Mouse (Mus musculus): ENCODE measurements around the gene Rfc4. TPM values are rescaled to one million over a fixed set of nuclear protein-coding genes. Genes with fewer than 3 reads are reported as not detected.

Gene Rfc4
- polyA plus RNA-seq, 1 experiment from 2014 or later: 40.7 TPM

DNA sequence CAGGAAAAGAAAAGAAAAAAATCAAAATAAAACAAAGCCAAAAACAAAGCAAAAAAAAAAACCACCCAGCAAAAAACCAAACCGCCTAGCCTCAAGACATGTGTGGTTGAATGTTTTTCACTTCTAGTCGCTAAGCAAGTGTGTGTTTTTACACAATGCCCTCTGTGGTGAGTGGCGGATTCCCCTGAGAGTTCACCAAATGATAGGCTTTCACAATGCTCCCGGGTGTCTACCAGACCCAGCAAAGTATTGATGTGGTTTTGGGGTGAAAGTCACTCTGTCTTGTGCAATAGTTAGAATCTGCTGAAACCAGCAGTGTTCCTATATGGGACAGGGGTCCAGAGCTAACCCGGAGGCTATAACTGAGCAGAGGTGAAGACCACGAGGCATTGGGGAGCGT, 16.8 kb upstream of the Rfc4 start:
- WGBS: 87% methylated on average over 7 of the region's 7 CpGs
- H3K27ac ChIP-seq (ENCODE audit: low read depth, low read length): no peak overlapping the region
- no peaks in the 10 kb centered on the region for H3K27me3 ChIP-seq (replicated peaks; ENCODE audit: control insufficient read depth, insufficient read depth, low read length)
- ATAC-seq: no peak
- TF ChIP-seq CTCF (IDR thresholded peaks at IDR 0.05; ENCODE audit: low read depth): no peak
- H3K9me3 ChIP-seq (ENCODE audit: control insufficient read depth): no peaks in the 10 kb centered on the region
- no peak overlapping the region for H3K4me3 ChIP-seq (ENCODE audit: low read depth, low read length)
- H3K4me1 ChIP-seq (replicated peaks; ENCODE audit: control insufficient read depth, insufficient read depth, low read length): no peaks in the 10 kb centered on the region
- no peak overlapping the region for H3K4me2 ChIP-seq (replicated peaks; ENCODE audit: low read depth)
- H3K9ac ChIP-seq (ENCODE audit: low read depth, low read length): no peak overlapping the region
- H3K36me3 ChIP-seq (ENCODE audit: control insufficient read depth, insufficient read depth): no peaks in the 10 kb centered on the region

DNA sequence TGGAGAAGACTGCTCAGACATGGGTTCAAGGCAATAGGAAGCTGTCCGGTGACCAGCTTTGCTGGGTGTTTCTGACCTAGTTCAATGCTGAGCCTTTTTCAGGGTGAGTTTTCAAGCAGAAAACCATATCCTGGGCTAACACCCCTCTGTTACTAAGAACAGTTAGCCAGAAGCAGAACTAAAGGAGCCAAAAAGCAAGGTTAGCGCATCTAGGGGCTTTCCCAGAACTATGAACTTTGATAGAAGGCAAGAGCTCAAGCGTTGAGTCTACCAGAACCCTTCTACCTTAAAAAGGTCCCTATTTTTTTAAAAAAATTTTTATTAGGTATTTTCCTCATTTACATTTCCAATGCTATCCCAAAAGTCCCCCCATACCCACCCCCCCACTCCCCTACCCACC, 13.4 kb upstream of the Rfc4 start:
- no peak for ATAC-seq

DNA sequence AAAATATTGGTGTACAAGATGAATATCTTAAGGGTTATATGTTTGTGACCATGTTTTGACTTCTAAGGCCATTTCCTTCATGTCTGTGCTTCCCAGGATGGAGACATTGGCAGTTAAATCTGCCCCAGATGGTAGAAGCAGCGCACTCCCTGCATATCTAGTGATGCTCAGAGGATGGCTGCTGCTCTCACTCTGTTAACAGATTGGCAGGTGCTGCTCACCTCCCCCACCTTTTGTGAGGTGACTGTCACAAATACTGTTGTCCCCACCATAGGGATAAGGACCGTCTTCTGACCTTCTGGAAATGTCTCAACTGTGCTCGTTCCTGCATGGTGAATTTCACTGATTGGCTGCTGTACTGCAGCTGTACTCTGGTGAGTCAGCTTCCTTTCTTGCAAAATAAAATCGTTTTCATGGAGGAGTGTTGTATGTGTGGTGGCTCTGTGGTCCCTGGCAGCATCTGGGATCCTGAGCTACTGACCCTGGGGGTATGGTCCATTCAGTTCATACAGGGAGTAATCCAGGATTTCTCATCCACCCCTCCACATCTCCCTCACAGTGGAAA, 9.0 kb upstream of the Rfc4 start:
- H3K4me3 ChIP-seq (ENCODE audit: low read depth, low read length): no peak overlapping the region
- no peak for ATAC-seq
- H3K9me3 ChIP-seq (ENCODE audit: control insufficient read depth): no peaks in the 10 kb centered on the region
- H3K27ac ChIP-seq (ENCODE audit: low read depth, low read length): no peak overlapping the region
- no peaks in the 10 kb centered on the region for H3K4me1 ChIP-seq (replicated peaks; ENCODE audit: control insufficient read depth, insufficient read depth, low read length)
- WGBS: 62% methylated on average over 4 of the region's 4 CpGs
- no peak overlapping the region for H3K9ac ChIP-seq (ENCODE audit: low read depth, low read length)
- TF ChIP-seq CTCF (IDR thresholded peaks at IDR 0.05; ENCODE audit: low read depth): no peak
- H3K36me3 ChIP-seq (ENCODE audit: control insufficient read depth, insufficient read depth): no peaks in the 10 kb centered on the region
- no peaks in the 10 kb centered on the region for H3K27me3 ChIP-seq (replicated peaks; ENCODE audit: control insufficient read depth, insufficient read depth, low read length)
- no peak overlapping the region for H3K4me2 ChIP-seq (replicated peaks; ENCODE audit: low read depth)

More for the DNA sequence above, 13.4 kb upstream of the Rfc4 start:
- WGBS: 92% methylated on average over 3 of the region's 3 CpGs
- H3K27me3 ChIP-seq (replicated peaks; ENCODE audit: control insufficient read depth, insufficient read depth, low read length): no peaks in the 10 kb centered on the region
- no peaks in the 10 kb centered on the region for H3K9me3 ChIP-seq (ENCODE audit: control insufficient read depth)
- no peaks in the 10 kb centered on the region for H3K36me3 ChIP-seq (ENCODE audit: control insufficient read depth, insufficient read depth)
- no peak overlapping the region for H3K27ac ChIP-seq (ENCODE audit: low read depth, low read length)
- no peaks in the 10 kb centered on the region for H3K4me1 ChIP-seq (replicated peaks; ENCODE audit: control insufficient read depth, insufficient read depth, low read length)
- no peak overlapping the region for H3K4me2 ChIP-seq (replicated peaks; ENCODE audit: low read depth)
- no peak overlapping the region for H3K4me3 ChIP-seq (ENCODE audit: low read depth, low read length)
- no peak overlapping the region for H3K9ac ChIP-seq (ENCODE audit: low read depth, low read length)
- TF ChIP-seq CTCF (IDR thresholded peaks at IDR 0.05; ENCODE audit: low read depth): no peak

DNA sequence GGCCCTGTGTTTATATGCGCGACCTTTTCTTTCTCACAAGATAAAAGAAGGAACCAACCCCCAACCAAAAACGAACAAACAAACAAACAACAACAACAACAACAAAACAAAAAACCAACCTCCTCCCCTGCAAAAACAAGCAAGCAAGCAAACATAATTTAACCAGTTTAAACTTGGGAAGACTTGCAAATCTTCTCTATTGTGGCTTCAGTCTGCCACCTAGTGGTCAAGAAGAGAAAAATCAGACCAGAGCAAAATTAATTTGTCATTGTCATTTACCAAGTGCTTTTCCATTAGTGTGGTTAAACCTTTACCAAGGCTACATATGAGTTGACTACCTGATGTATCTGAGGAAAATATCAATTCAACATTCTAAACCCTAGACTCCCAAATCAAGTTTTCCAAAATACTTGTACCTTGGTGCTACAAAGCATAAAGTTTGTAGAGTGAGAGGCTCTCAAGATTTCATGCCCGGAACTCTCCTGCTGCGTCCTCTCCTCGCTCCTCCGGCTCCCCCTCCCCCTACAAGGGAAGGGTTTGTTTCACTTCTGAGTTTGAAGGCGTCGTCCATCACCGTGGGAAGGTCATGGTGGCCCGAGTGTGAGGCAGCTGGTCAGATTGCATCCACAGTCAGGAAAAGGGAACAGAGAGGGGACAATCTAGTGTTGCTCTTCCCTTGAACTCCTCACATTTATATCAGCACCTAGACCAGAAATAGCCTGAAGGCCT, 8.0 kb upstream of the Rfc4 start:
- WGBS: 21% methylated on average over 11 of the region's 11 CpGs
- H3K27ac ChIP-seq (ENCODE audit: low read depth, low read length): no peak overlapping the region
- H3K9me3 ChIP-seq (ENCODE audit: control insufficient read depth): no peaks in the 10 kb centered on the region
- H3K27me3 ChIP-seq (replicated peaks; ENCODE audit: control insufficient read depth, insufficient read depth, low read length): no peaks in the 10 kb centered on the region
- peak; percentile 86 for TF ChIP-seq CTCF (IDR thresholded peaks at IDR 0.05; ENCODE audit: low read depth)
- H3K4me2 ChIP-seq (replicated peaks; ENCODE audit: low read depth): no peak overlapping the region
- no peak overlapping the region for H3K9ac ChIP-seq (ENCODE audit: low read depth, low read length)
- ATAC-seq: no peak
- H3K36me3 ChIP-seq (ENCODE audit: control insufficient read depth, insufficient read depth): no peaks in the 10 kb centered on the region
- no peaks in the 10 kb centered on the region for H3K4me1 ChIP-seq (replicated peaks; ENCODE audit: control insufficient read depth, insufficient read depth, low read length)
- H3K4me3 ChIP-seq (ENCODE audit: low read depth, low read length): no peak overlapping the region

DNA sequence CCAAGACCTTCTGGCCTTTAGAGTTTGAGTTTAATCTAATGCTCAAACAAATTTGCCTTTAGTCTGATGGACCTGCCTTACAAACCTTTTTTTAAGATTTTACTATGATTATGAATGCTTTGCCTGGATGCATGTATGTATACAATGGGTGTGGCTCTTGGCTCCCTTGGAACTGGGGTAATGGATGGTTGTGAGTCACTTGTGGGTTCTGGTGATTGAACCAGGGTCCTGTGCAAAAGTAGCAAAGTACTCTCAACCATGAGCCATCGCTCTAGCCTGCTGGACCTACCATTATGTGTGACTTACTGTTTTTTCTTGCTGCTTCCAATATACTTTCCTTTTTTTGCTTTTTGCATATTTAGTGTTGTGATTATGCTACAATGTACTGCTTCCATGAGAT, 4.8 kb upstream of the Rfc4 start:
- no peak for TF ChIP-seq CTCF (IDR thresholded peaks at IDR 0.05; ENCODE audit: low read depth)
- H3K9me3 ChIP-seq (ENCODE audit: control insufficient read depth): no peaks in the 10 kb centered on the region
- no peak overlapping the region for H3K4me2 ChIP-seq (replicated peaks; ENCODE audit: low read depth)
- H3K9ac ChIP-seq (ENCODE audit: low read depth, low read length): no peak overlapping the region
- no peak overlapping the region for H3K4me3 ChIP-seq (ENCODE audit: low read depth, low read length)
- H3K4me1 ChIP-seq (replicated peaks; ENCODE audit: control insufficient read depth, insufficient read depth, low read length): no peaks in the 10 kb centered on the region
- H3K36me3 ChIP-seq (ENCODE audit: control insufficient read depth, insufficient read depth): no peaks in the 10 kb centered on the region
- H3K27ac ChIP-seq (ENCODE audit: low read depth, low read length): no peak overlapping the region
- H3K27me3 ChIP-seq (replicated peaks; ENCODE audit: control insufficient read depth, insufficient read depth, low read length): no peaks in the 10 kb centered on the region
- 96% methylated on average over 1 of the region's 1 CpGs for WGBS
- ATAC-seq: no peak

DNA sequence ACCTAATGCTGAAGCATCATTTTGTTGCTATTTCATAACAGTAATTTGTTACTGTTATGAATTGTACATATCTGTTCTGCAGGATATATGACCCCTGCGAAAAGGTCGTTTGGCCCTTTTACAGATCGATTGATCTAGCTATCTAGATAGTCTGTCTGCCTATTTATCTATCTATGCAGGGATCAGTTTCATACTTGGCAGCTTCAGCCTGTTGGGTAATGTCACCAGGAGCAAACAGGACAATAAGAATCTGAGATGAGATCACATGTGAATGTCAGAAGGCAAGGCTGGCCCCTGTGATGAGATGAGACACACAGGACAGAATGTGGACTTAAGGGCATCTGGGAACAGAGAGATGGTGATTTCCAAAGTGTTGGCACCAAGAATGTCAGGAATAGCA, 2.8 kb upstream of the Rfc4 start:
- Histone ChIP-seq H3K9ac (ENCODE audit: low read depth, low read length) (no peak overlapping the region), H3K36me3 (ENCODE audit: control insufficient read depth, insufficient read depth) (no peaks in the 10 kb centered on the region), H3K4me2 (replicated peaks; ENCODE audit: low read depth) (no peak overlapping the region), H3K9me3 (ENCODE audit: control insufficient read depth) (no peaks in the 10 kb centered on the region), H3K27ac (ENCODE audit: low read depth, low read length) (no peak overlapping the region), H3K4me1 (replicated peaks; ENCODE audit: control insufficient read depth, insufficient read depth, low read length) (no peaks in the 10 kb centered on the region), H3K27me3 (replicated peaks; ENCODE audit: control insufficient read depth, insufficient read depth, low read length) (no peaks in the 10 kb centered on the region), H3K4me3 (ENCODE audit: low read depth, low read length) (no peak overlapping the region)
- WGBS: 88% methylated on average over 3 of the region's 3 CpGs
- TF ChIP-seq CTCF (IDR thresholded peaks at IDR 0.05; ENCODE audit: low read depth): no peak
- no peak for ATAC-seq

Data from intestine, postnatal 0 days (tissue).